ENCODE assay signal across 9 mouse cellular contexts in genomic region chr7:141435129-141435855, GRCm38 (mm10). TPM values are rescaled to one million over a fixed set of nuclear protein-coding genes. Genes with fewer than 3 reads are reported as not detected.
A peak's percentile ranks its signal among the peaks of the same experiment; 100 is the strongest.
DNase-seq lines count a peak whose midpoint lies in the region; ATAC-seq lines count a peak whose summit lies in the region.
"Had no signal": no experiment of that assay in that cellular context is flagged by ENCODE, and none has a peak within 500 bp of the region (broad histone marks: within the 10 kb centered on the region; RNA-seq: fewer than 3 reads in every experiment).

No protein-coding gene starts in this region.

- H3K4me1 ChIP-seq in hindbrain, embryonic 10.5 days (replicated peaks), result peaks cover 67% of the 10 kb centered on the region
- H3K4me1 ChIP-seq in limb, embryonic 12.5 days (replicated peaks), result peaks cover 39% of the 10 kb centered on the region
- peaks cover 52% of the 10 kb centered on the region for H3K4me1 ChIP-seq in midbrain, embryonic 12.5 days

- WGBS in hindbrain, embryonic 10.5 days, result 6% methylated on average over 17 of the region's 17 CpGs
- 4% methylated on average over 17 of the region's 17 CpGs for WGBS in limb, embryonic 12.5 days
- 4% methylated on average over 17 of the region's 17 CpGs for WGBS in midbrain, embryonic 12.5 days

- peak overlapping the region; percentile 61 for H3K4me3 ChIP-seq in hindbrain, embryonic 10.5 days
- H3K4me3 ChIP-seq in limb, embryonic 12.5 days (replicated peaks), result peak overlapping the region; percentile 54
- H3K4me3 ChIP-seq in midbrain, embryonic 12.5 days, result peak overlapping the region; percentile 58

- peak overlapping the region; percentile 72; the same call in 1 of the 2 replicates for H3K9ac ChIP-seq in limb, embryonic 12.5 days (replicated peaks)
- H3K9ac ChIP-seq in midbrain, embryonic 12.5 days (replicated peaks), result peak overlapping the region; percentile 71

- no peak for DNase-seq in frontal cortex, postnatal 25 days (ENCODE audit: low spot score in 2 of 2)
- peak; percentile 90 for DNase-seq in brain, adult 2 months (ENCODE audit: low read depth, low spot score)
- peak; percentile 57 for DNase-seq in hindbrain, embryonic 10.5 days (ENCODE audit: low spot score)
- peak; percentile 71 to 80 for DNase-seq in spleen, postnatal 4 days (ENCODE audit: low spot score in 2 of 2)

- peak overlapping the region; percentile 87 for H3K4me2 ChIP-seq in limb, embryonic 12.5 days
- peak overlapping the region; percentile 85 for H3K4me2 ChIP-seq in midbrain, embryonic 12.5 days (replicated peaks)

- ATAC-seq in frontal cortex, adult (ENCODE audit: low TSS enrichment), result peak; percentile 34; the same call in 1 of the 2 replicates
- ATAC-seq in erythroid progenitor cell, adult 5-6 weeks (replicated peaks; ENCODE audit: low FRiP score, poor library complexity, severe bottlenecking), result peak; percentile 79
- ATAC-seq in limb, embryonic 12.5 days (ENCODE audit: insufficient number of reproducible peaks, insufficient read depth, low FRiP score, low TSS enrichment, low read depth), result no peak
- ATAC-seq in midbrain, embryonic 12.5 days (ENCODE audit: low FRiP score, low read depth), result peak; percentile 19; the same call in 1 of the 2 replicates
- ATAC-seq: Patski had no signal

- no peaks in the 10 kb centered on the region for H3K9me3 ChIP-seq in hindbrain, embryonic 10.5 days
- no peaks in the 10 kb centered on the region for H3K9me3 ChIP-seq in limb, embryonic 12.5 days
- H3K9me3 ChIP-seq in midbrain, embryonic 12.5 days, result no peaks in the 10 kb centered on the region

- H3K27ac ChIP-seq in hindbrain, embryonic 10.5 days, result peak overlapping the region; percentile 87
- peak overlapping the region; percentile 62 for H3K27ac ChIP-seq in limb, embryonic 12.5 days
- peak overlapping the region; percentile 84 for H3K27ac ChIP-seq in midbrain, embryonic 12.5 days (replicated peaks)

- no peaks in the 10 kb centered on the region for H3K27me3 ChIP-seq in hindbrain, embryonic 10.5 days (ENCODE audit: insufficient read depth, poor library complexity, severe bottlenecking)
- no peaks in the 10 kb centered on the region for H3K27me3 ChIP-seq in limb, embryonic 12.5 days
- no peaks in the 10 kb centered on the region; the same call in 1 of the 2 replicates for H3K27me3 ChIP-seq in midbrain, embryonic 12.5 days
- H3K27me3 ChIP-seq: Patski had no signal

- peaks cover 60% of the 10 kb centered on the region for H3K36me3 ChIP-seq in hindbrain, embryonic 10.5 days
- peaks cover 62% of the 10 kb centered on the region for H3K36me3 ChIP-seq in limb, embryonic 12.5 days
- H3K36me3 ChIP-seq in midbrain, embryonic 12.5 days, result peaks cover 50% of the 10 kb centered on the region

RNA-seq across cellular contexts. Expression of gene Slc25a22, which starts 2.4 kb away (rescaled TPM):
- total RNA-seq in erythroid progenitor cell, adult 5-6 weeks (2015; ENCODE audit: low replicate concordance), result 28.5 and 37.3 TPM in 2 replicates
- 1.4 and 7.1 TPM in 2 replicates for total RNA-seq in erythroid progenitor cell, adult 5-6 weeks (2017; ENCODE audit: low replicate concordance)
- 45.9 and 55.6 TPM in 2 replicates for polyA plus RNA-seq in hindbrain, embryonic 10.5 days (2016; fragmentation: Nextera tagmentation; extraction: Ambion mirVana)
- 33.1 and 38.3 TPM in 2 replicates for polyA plus RNA-seq in limb, embryonic 12.5 days (2016; fragmentation: Nextera tagmentation; extraction: Ambion mirVana)
- polyA plus RNA-seq in midbrain, embryonic 12.5 days (2016; fragmentation: Nextera tagmentation; extraction: Ambion mirVana), result 52.6 and 52.7 TPM in 2 replicates

RNA-seq across cellular contexts. Expression of gene Cend1, which starts 6.0 kb away (rescaled TPM):
- total RNA-seq in erythroid progenitor cell, adult 5-6 weeks (2015; ENCODE audit: low replicate concordance), result not detected in 2 replicates
- total RNA-seq in erythroid progenitor cell, adult 5-6 weeks (2017; ENCODE audit: low replicate concordance), result not detected in 2 replicates
- 11.5 and 21.9 TPM in 2 replicates for polyA plus RNA-seq in hindbrain, embryonic 10.5 days (2016; fragmentation: Nextera tagmentation; extraction: Ambion mirVana)
- 5.6 and 6.3 TPM in 2 replicates for polyA plus RNA-seq in limb, embryonic 12.5 days (2016; fragmentation: Nextera tagmentation; extraction: Ambion mirVana)
- 19.3 and 22.7 TPM in 2 replicates for polyA plus RNA-seq in midbrain, embryonic 12.5 days (2016; fragmentation: Nextera tagmentation; extraction: Ambion mirVana)

RNA-seq across cellular contexts. Expression of gene Pidd1, which starts 8.5 kb away (rescaled TPM):
- 34.2 and 34.4 TPM in 2 replicates for total RNA-seq in erythroid progenitor cell, adult 5-6 weeks (2015; ENCODE audit: low replicate concordance)
- total RNA-seq in erythroid progenitor cell, adult 5-6 weeks (2017; ENCODE audit: low replicate concordance), result 14.0 and 19.1 TPM in 2 replicates
- 21.0 and 23.2 TPM in 2 replicates for polyA plus RNA-seq in hindbrain, embryonic 10.5 days (2016; fragmentation: Nextera tagmentation; extraction: Ambion mirVana)
- 16.4 and 19.2 TPM in 2 replicates for polyA plus RNA-seq in limb, embryonic 12.5 days (2016; fragmentation: Nextera tagmentation; extraction: Ambion mirVana)
- 9.6 and 12.3 TPM in 2 replicates for polyA plus RNA-seq in midbrain, embryonic 12.5 days (2016; fragmentation: Nextera tagmentation; extraction: Ambion mirVana)

RNA-seq across cellular contexts. Expression of gene Rplp2, which starts 11.9 kb away (rescaled TPM):
- 970 and 1,246 TPM in 2 replicates for total RNA-seq in erythroid progenitor cell, adult 5-6 weeks (2015; ENCODE audit: low replicate concordance)
- total RNA-seq in erythroid progenitor cell, adult 5-6 weeks (2017; ENCODE audit: low replicate concordance), result 1,462 and 2,252 TPM in 2 replicates
- polyA plus RNA-seq in hindbrain, embryonic 10.5 days (2016; fragmentation: Nextera tagmentation; extraction: Ambion mirVana), result 1,010 and 1,127 TPM in 2 replicates
- 1,204 and 1,293 TPM in 2 replicates for polyA plus RNA-seq in limb, embryonic 12.5 days (2016; fragmentation: Nextera tagmentation; extraction: Ambion mirVana)
- 884 and 899 TPM in 2 replicates for polyA plus RNA-seq in midbrain, embryonic 12.5 days (2016; fragmentation: Nextera tagmentation; extraction: Ambion mirVana)

RNA-seq across cellular contexts. Expression of gene Pnpla2, which starts 19.7 kb away (rescaled TPM):
- 14.7 and 19.8 TPM in 2 replicates for total RNA-seq in erythroid progenitor cell, adult 5-6 weeks (2015; ENCODE audit: low replicate concordance)
- total RNA-seq in erythroid progenitor cell, adult 5-6 weeks (2017; ENCODE audit: low replicate concordance), result 4.2 and 8.3 TPM in 2 replicates
- polyA plus RNA-seq in hindbrain, embryonic 10.5 days (2016; fragmentation: Nextera tagmentation; extraction: Ambion mirVana), result 19.3 and 20.3 TPM in 2 replicates
- 13.7 and 14.9 TPM in 2 replicates for polyA plus RNA-seq in limb, embryonic 12.5 days (2016; fragmentation: Nextera tagmentation; extraction: Ambion mirVana)
- 15.6 and 18.3 TPM in 2 replicates for polyA plus RNA-seq in midbrain, embryonic 12.5 days (2016; fragmentation: Nextera tagmentation; extraction: Ambion mirVana)

Comparison
In these comparisons a context has a peak if more than half of its experiments do, and no peak if none do; other contexts are left out.
1. DNase-seq: peak in brain, adult 2 months (single experiment), hindbrain, embryonic 10.5 days (single experiment) and spleen, postnatal 4 days (2 of 2); none in frontal cortex, postnatal 25 days (0 of 2).
2. Peak in every context shown above with its lines, with median percentiles within 50 percentile points of each other: H3K27ac ChIP-seq and H3K4me3 ChIP-seq.